Mouse (Mus musculus): ENCODE data around the gene Alk. TPM values are rescaled to one million over a fixed set of nuclear protein-coding genes. Genes with fewer than 3 reads are reported as not detected.

Alk gene
- total and polyA plus RNA-seq, 3 experiments, result 0.02 TPM; not detected in 2

GRCm38 (mm10) chr17:72414676-72415075, 189.8 kb downstream of the Alk start:
- no peaks in the 10 kb centered on the region for H3K36me3 ChIP-seq (ENCODE audit: control insufficient read depth, insufficient read depth, low read length)
- no peak overlapping the region for H3K9ac ChIP-seq (ENCODE audit: low read depth, low read length)
- intact Hi-C loops (cut with DNase I), result no loop called here
- TF ChIP-seq EP300 (IDR thresholded peaks at IDR 0.05; ENCODE audit: insufficient read depth, low read depth, low read length), result no peak
- H3K4me1 ChIP-seq (ENCODE audit: control insufficient read depth, insufficient read depth, low read length), result no peaks in the 10 kb centered on the region
- no peak overlapping the region for H3K4me3 ChIP-seq
- H3K79me2 ChIP-seq (replicated peaks; ENCODE audit: control insufficient read depth, insufficient read depth, low read length), result no peaks in the 10 kb centered on the region
- no peaks in the 10 kb centered on the region for H3K27me3 ChIP-seq (ENCODE audit: control insufficient read depth, insufficient read depth, low read length)
- no peak overlapping the region for H3K27ac ChIP-seq
- no peak for DNase-seq

- Histone ChIP-seq H3K4me1 (ENCODE audit: control insufficient read depth, insufficient read depth, low read length) (no peaks in the 10 kb centered on the region), H3K9ac (ENCODE audit: low read depth, low read length) (no peak overlapping the region), H3K36me3 (ENCODE audit: control insufficient read depth, insufficient read depth, low read length) (no peaks in the 10 kb centered on the region), H3K79me2 (replicated peaks; ENCODE audit: control insufficient read depth, insufficient read depth, low read length) (no peaks in the 10 kb centered on the region), H3K27ac (no peak overlapping the region), H3K27me3 (ENCODE audit: control insufficient read depth, insufficient read depth, low read length) (no peaks in the 10 kb centered on the region), H3K4me3 (no peak overlapping the region)
- DNase-seq, result no peak
- TF ChIP-seq POLR2A (IDR thresholded peaks at IDR 0.05; ENCODE audit: insufficient read depth, low read depth, low read length) (no peak), CTCF (IDR thresholded peaks at IDR 0.05) (no peak), EP300 (IDR thresholded peaks at IDR 0.05; ENCODE audit: insufficient read depth, low read depth, low read length) (no peak)
- intact Hi-C loops (cut with DNase I), result no loop called here
- 61% methylated on average over 2 of the region's 2 CpGs for WGBS
Measured at GRCm38 (mm10) chr17:72404813-72405212, 199.6 kb downstream of the Alk start.

- no peak overlapping the region for H3K9ac ChIP-seq (ENCODE audit: low read depth, low read length)
- intact Hi-C loops (cut with DNase I), result no loop called here
Measured at GRCm38 (mm10) chr17:72401861-72402260, 202.6 kb downstream of the Alk start.

GRCm38 (mm10) chr17:72401349-72401748, 203.1 kb downstream of the Alk start:
- H3K4me3 ChIP-seq, result no peak overlapping the region
- no peak overlapping the region for H3K27ac ChIP-seq
- 86% methylated on average over 2 of the region's 2 CpGs for WGBS
- no peaks in the 10 kb centered on the region for H3K79me2 ChIP-seq (replicated peaks; ENCODE audit: control insufficient read depth, insufficient read depth, low read length)
- no peak for DNase-seq
- TF ChIP-seq EP300 (IDR thresholded peaks at IDR 0.05; ENCODE audit: insufficient read depth, low read depth, low read length) (no peak), CTCF (IDR thresholded peaks at IDR 0.05) (no peak), POLR2A (IDR thresholded peaks at IDR 0.05; ENCODE audit: insufficient read depth, low read depth, low read length) (no peak)
- intact Hi-C loops (cut with DNase I), result no loop called here
- no peaks in the 10 kb centered on the region for H3K4me1 ChIP-seq (ENCODE audit: control insufficient read depth, insufficient read depth, low read length)
- H3K36me3 ChIP-seq (ENCODE audit: control insufficient read depth, insufficient read depth, low read length), result no peaks in the 10 kb centered on the region
- H3K27me3 ChIP-seq (ENCODE audit: control insufficient read depth, insufficient read depth, low read length), result no peaks in the 10 kb centered on the region
- H3K9ac ChIP-seq (ENCODE audit: low read depth, low read length), result no peak overlapping the region

More at GRCm38 (mm10) chr17:72401861-72402260, 202.6 kb downstream of the Alk start:
- no peak overlapping the region for H3K27ac ChIP-seq
- H3K4me3 ChIP-seq, result no peak overlapping the region
- H3K4me1 ChIP-seq (ENCODE audit: control insufficient read depth, insufficient read depth, low read length), result no peaks in the 10 kb centered on the region
- TF ChIP-seq EP300 (IDR thresholded peaks at IDR 0.05; ENCODE audit: insufficient read depth, low read depth, low read length) (no peak), CTCF (IDR thresholded peaks at IDR 0.05) (no peak), POLR2A (IDR thresholded peaks at IDR 0.05; ENCODE audit: insufficient read depth, low read depth, low read length) (no peak)
- WGBS, result 77% methylated on average over 3 of the region's 3 CpGs
- no peak for DNase-seq
- H3K79me2 ChIP-seq (replicated peaks; ENCODE audit: control insufficient read depth, insufficient read depth, low read length), result no peaks in the 10 kb centered on the region
- no peaks in the 10 kb centered on the region for H3K27me3 ChIP-seq (ENCODE audit: control insufficient read depth, insufficient read depth, low read length)
- no peaks in the 10 kb centered on the region for H3K36me3 ChIP-seq (ENCODE audit: control insufficient read depth, insufficient read depth, low read length)

GRCm38 (mm10) chr17:72399331-72400059, 204.9 kb downstream of the Alk start:
- Histone ChIP-seq H3K79me2 (replicated peaks; ENCODE audit: control insufficient read depth, insufficient read depth, low read length) (no peaks in the 10 kb centered on the region), H3K9ac (ENCODE audit: low read depth, low read length) (no peak overlapping the region), H3K4me1 (ENCODE audit: control insufficient read depth, insufficient read depth, low read length) (no peaks in the 10 kb centered on the region), H3K27ac (no peak overlapping the region), H3K27me3 (ENCODE audit: control insufficient read depth, insufficient read depth, low read length) (no peaks in the 10 kb centered on the region), H3K36me3 (ENCODE audit: control insufficient read depth, insufficient read depth, low read length) (no peaks in the 10 kb centered on the region), H3K4me3 (no peak overlapping the region)
- WGBS, result 58% methylated on average over 3 of the region's 3 CpGs
- intact Hi-C loops (cut with DNase I), result no loop called here
- TF ChIP-seq EP300 (IDR thresholded peaks at IDR 0.05; ENCODE audit: insufficient read depth, low read depth, low read length) (no peak), POLR2A (IDR thresholded peaks at IDR 0.05; ENCODE audit: insufficient read depth, low read depth, low read length) (no peak), CTCF (IDR thresholded peaks at IDR 0.05) (no peak)
- DNase-seq, result no peak

- 66% methylated on average over 8 of the region's 8 CpGs for WGBS
- no peaks in the 10 kb centered on the region for H3K79me2 ChIP-seq (replicated peaks; ENCODE audit: control insufficient read depth, insufficient read depth, low read length)
- H3K4me3 ChIP-seq, result no peak overlapping the region
- DNase-seq, result no peak
- H3K27ac ChIP-seq, result no peak overlapping the region
- H3K27me3 ChIP-seq (ENCODE audit: control insufficient read depth, insufficient read depth, low read length), result no peaks in the 10 kb centered on the region
- no peak for TF ChIP-seq CTCF (IDR thresholded peaks at IDR 0.05)
- TF ChIP-seq EP300 (IDR thresholded peaks at IDR 0.05; ENCODE audit: insufficient read depth, low read depth, low read length), result no peak
- no peak for TF ChIP-seq POLR2A (IDR thresholded peaks at IDR 0.05; ENCODE audit: insufficient read depth, low read depth, low read length)
- intact Hi-C loops (cut with DNase I), result no loop called here
- no peak overlapping the region for H3K9ac ChIP-seq (ENCODE audit: low read depth, low read length)
- no peaks in the 10 kb centered on the region for H3K4me1 ChIP-seq (ENCODE audit: control insufficient read depth, insufficient read depth, low read length)
- no peaks in the 10 kb centered on the region for H3K36me3 ChIP-seq (ENCODE audit: control insufficient read depth, insufficient read depth, low read length)
Measured at GRCm38 (mm10) chr17:72395956-72396355, 208.5 kb downstream of the Alk start.
